Mouse (Mus musculus) intestine, embryonic 16.5 days (tissue): ENCODE data around the gene Bmi1. TPM values are rescaled to one million over a fixed set of nuclear protein-coding genes. Genes with fewer than 3 reads are reported as not detected.

Experiments
- ATAC-seq: fragments of 200-750 bp; cut with Nextera tagmentation; 2 replicates; pipeline ENCODE4 v1.8.0; 2017; ENCODE audit warnings: moderate TSS enrichment, moderate library complexity
- H3K27ac ChIP-seq: fragments of 300-500 bp; sonication (generic); 2 replicates; pipeline ENCODE4 v1.5.1; 2014; ENCODE audit warnings: mild to moderate bottlenecking, low read length
- H3K27me3 ChIP-seq: fragments of 300-500 bp; sonication (generic); replicated peaks from 2 replicates; pipeline ENCODE4 v1.6.1; 2014; ENCODE audit warnings: low read length, control low read depth, mixed read lengths; ENCODE audit not compliant: control insufficient read depth, insufficient read depth
- H3K36me3 ChIP-seq: fragments of 300-500 bp; sonication (generic); 2 replicates; pipeline ENCODE4 v1.6.1; 2014; ENCODE audit warnings: low read length, control low read depth; ENCODE audit not compliant: control insufficient read depth, insufficient read depth
- H3K4me1 ChIP-seq: fragments of 300-500 bp; sonication (generic); 2 replicates; pipeline ENCODE4 v1.6.1; 2014; ENCODE audit warnings: low read length, control low read depth, mixed read lengths; ENCODE audit not compliant: control insufficient read depth, insufficient read depth
- H3K4me2 ChIP-seq: fragments of 300-500 bp; sonication (generic); 2 replicates; pipeline ENCODE4 v1.6.1; 2014; ENCODE audit warnings: low read depth, low read length, control low read depth
- H3K4me3 ChIP-seq: fragments of 300-500 bp; sonication (generic); 2 replicates; pipeline ENCODE4 v1.5.1; 2014; ENCODE audit warnings: mild to moderate bottlenecking, low read length
- H3K9ac ChIP-seq: fragments of 300-500 bp; sonication (generic); 2 replicates; pipeline ENCODE4 v1.6.1; 2014; ENCODE audit warnings: low read depth, low read length
- H3K9me3 ChIP-seq: fragments of 300-500 bp; sonication (generic); 2 replicates; pipeline ENCODE4 v1.6.1; 2016; ENCODE audit warnings: low read length, control low read depth; ENCODE audit not compliant: control insufficient read depth
- WGBS: fragments of 180-500 bp; shearing (Covaris S2); extraction: QIAGEN DNeasy Blood & Tissue Kit; methylation state at CpG from one replicate; pipeline ENCODE4 v1.1.7; 2014; 5-methylcytosine and 5-hydroxymethylcytosine counted together
- polyA plus RNA-seq: library from polyadenylated mRNA; unstranded; fragments of >200 nt; fragmentation: Nextera tagmentation; extraction: Ambion mirVana; gene quantifications from 2 replicates; pipeline ENCODE4 v1.2.1, GENCODE M21; 2015

The Bmi1 gene
- polyA plus RNA-seq, 1 experiment from 2014 or later: 12.0 TPM

DNA sequence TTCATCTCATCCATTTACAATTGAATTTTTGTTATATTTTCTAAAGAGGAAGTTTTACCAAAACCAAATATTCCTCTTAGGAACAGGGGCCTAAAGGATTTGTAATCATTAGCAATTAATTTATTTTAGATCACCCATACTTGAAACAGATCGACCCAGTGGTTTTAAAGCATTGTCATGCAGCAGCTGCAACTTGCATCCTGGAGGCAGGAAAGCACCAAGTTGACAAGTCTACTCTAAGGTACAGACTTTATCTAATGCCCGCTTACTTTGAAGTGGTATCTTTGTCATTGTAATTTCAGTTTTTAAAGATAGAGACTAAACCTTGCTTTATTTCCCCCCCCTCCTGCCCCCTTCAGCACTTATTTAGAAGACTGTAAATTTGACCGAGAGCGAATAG lies 3.1 kb upstream of the Bmi1 start:
- Histone ChIP-seq H3K9ac (no peak overlapping the region), H3K27ac (no peak overlapping the region), H3K4me1 (peaks cover 7% of the 10 kb centered on the region), H3K4me3 (no peak overlapping the region), H3K27me3 (no peaks in the 10 kb centered on the region), H3K4me2 (0 out of 2 replicates have a peak overlapping the region, but pooled peaks have one; percentile 12), H3K36me3 (no peaks in the 10 kb centered on the region), H3K9me3 (no peaks in the 10 kb centered on the region)
- no peak for ATAC-seq
- WGBS: 67% methylated on average over 4 of the region's 4 CpGs

DNA sequence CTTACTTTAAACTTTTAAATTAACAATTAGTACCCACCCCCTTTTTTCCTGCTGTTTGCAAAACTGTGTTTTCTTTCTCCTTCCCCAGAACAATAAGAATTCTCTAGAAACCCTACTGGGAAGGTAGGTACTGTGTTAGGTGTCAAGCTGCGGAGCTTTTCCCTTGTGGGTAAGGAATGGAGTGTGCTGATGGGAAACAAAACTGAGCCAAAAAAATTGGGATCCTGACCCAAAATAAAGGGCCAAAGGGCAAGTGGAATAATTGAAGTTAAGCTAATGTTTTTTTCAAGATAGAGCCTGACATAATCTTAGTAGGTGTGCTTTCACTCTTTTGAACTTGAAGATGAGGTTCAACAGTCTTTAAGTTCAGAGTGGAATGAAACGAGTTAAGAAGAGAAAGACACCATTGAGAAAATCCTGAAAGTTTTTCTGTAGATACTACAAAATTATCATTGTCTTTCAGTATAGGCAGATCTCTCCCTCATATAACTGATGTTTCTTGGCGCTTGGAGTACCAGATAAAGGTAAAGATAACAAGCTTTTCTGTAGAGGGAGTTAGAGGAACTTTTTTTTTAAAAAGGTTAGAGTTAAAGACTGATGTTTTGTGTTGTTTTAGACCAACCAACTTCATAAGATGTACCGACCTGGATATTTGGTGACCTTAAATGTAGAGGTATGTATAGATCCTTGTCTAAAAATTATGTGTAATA lies 2.5 kb upstream of the Bmi1 start:
- 80% methylated on average over 4 of the region's 4 CpGs for WGBS
- H3K27me3 ChIP-seq: peaks cover 3% of the 10 kb centered on the region; the same call in 1 of the 2 replicates
- H3K9me3 ChIP-seq: no peaks in the 10 kb centered on the region
- no peaks in the 10 kb centered on the region for H3K36me3 ChIP-seq
- no peak overlapping the region for H3K27ac ChIP-seq
- H3K4me3 ChIP-seq: no peak overlapping the region
- ATAC-seq: no peak
- H3K4me1 ChIP-seq: peaks cover 7% of the 10 kb centered on the region
- no peak overlapping the region for H3K4me2 ChIP-seq
- no peak overlapping the region for H3K9ac ChIP-seq

DNA sequence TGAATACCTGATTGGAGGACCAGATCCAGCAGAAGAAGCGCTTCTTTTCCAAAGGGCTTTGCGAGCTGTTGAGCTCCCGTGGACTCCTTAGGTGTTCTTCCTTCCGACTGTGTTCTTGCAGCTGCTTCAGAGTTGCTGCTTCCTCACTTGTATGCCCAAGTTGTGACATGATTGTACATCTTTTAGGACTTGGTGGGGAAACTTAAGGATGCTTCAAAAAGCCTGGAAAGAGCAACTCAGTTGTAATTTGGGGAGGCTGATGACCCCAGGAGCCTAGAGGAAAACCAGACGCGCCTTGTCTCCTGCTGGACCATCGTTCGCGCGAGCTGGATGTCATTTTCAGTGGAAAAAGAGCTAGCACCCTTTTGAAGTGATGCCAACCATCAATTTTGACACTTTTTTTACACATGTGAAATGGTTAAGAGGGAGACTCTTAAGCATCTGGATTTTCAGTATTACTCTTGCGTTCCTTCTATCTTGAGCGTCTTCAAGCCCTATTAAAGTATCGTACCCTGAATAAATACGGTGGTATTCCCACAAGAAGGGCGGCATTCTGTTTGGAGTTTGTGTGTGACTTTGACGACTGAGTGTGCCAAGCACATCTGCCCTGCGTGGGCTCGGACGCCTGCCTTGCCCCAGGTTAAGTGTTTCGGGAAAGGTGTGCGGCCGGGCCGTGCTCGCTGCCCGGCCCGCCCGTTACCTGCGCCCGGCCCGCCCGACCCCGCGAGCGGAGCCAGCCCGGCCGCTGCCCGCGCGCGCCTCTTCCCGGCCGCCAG lies 949 bp upstream of the Bmi1 start:
- peaks cover 3% of the 10 kb centered on the region for H3K27me3 ChIP-seq
- H3K4me1 ChIP-seq: peaks cover 14% of the 10 kb centered on the region
- H3K9ac ChIP-seq: peak overlapping the region; percentile 89
- peak overlapping the region; percentile 83 for H3K27ac ChIP-seq
- no peaks in the 10 kb centered on the region for H3K36me3 ChIP-seq
- H3K9me3 ChIP-seq: no peaks in the 10 kb centered on the region
- 18% methylated on average over 35 of the region's 42 CpGs for WGBS
- no peak for ATAC-seq
- H3K4me2 ChIP-seq: peak overlapping the region; percentile 85
- peak overlapping the region; percentile 91 for H3K4me3 ChIP-seq

DNA sequence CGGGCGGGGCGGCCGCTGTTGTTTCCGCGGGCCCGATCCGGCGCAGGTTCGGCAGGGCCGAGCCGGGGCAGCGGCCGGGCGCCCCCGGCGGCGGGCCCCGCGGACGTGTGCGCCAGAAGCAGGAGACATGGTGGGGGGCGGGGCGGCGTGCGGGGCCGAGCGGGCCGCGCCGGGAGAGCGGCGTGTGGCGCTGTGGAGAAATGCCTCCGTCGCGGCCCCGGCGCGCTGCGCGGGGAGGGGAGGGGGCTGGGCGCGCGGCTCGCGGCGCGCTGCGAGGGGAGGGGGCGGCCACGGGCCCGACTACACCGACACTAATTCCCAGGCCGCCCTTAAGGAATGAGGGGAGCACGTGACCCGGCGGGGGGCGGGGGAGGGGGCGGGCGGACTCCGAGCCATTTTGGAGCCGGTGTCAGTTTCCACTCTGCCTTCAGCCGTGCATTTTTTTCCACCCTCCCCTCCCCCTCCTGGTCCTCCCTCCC lies 322 bp upstream of the Bmi1 start:
- H3K4me3 ChIP-seq: peak overlapping the region; percentile 91
- peak overlapping the region; percentile 90 for H3K27ac ChIP-seq
- peak overlapping the region; percentile 85 for H3K4me2 ChIP-seq
- WGBS: 0% methylated on average over 23 of the region's 64 CpGs
- ATAC-seq: peak; percentile 84
- H3K9ac ChIP-seq: peak overlapping the region; percentile 89
- peaks cover 14% of the 10 kb centered on the region for H3K4me1 ChIP-seq
- H3K27me3 ChIP-seq: peaks cover 3% of the 10 kb centered on the region
- H3K36me3 ChIP-seq: no peaks in the 10 kb centered on the region
- no peaks in the 10 kb centered on the region for H3K9me3 ChIP-seq

DNA sequence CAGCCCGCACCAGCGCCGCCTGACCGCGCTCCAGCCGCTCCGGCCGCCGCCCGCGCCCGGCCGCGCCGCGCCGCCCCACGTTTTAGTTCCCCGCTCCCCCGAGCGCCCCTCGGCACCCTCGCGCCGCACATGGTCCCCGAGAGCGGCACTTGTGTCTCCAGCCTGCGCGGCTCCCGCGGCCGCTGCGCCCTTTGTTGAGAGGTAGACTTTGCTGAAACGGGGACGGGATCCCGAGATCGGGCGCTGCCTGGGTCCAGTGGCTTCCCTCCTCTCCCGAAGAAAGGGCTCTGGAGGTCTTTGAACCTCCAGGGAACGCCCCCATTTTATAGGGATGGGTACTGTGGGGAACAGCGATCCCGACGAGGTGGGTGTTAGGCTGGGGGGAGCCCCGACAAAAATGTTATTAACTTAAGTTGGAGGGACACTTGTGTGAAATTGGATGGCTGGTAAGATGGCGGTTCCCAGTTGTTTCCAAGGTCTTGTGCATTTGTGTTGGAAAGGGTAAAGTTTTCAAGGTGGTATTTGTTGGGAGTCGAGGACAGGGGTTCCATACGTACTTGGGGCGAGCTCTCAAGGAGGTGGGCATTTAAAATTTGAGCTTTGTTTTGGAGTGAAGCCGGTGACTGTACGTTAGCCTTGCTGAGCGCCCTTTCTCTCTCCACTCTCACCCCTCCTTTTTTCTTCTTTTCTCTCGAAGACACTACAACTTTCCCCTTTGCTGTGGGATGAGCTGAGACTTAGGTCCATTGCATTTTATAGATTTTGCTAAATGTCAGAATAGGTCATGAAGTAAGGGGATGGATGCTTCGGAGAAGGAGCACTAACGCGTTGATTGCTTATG lies 1.0 kb downstream of the Bmi1 start:
- no peaks in the 10 kb centered on the region for H3K9me3 ChIP-seq
- ATAC-seq: peak; percentile 17
- H3K4me3 ChIP-seq: peak overlapping the region; percentile 91
- peaks cover 3% of the 10 kb centered on the region for H3K27me3 ChIP-seq
- H3K9ac ChIP-seq: peak overlapping the region; percentile 89
- no peaks in the 10 kb centered on the region for H3K36me3 ChIP-seq
- H3K4me2 ChIP-seq: peak overlapping the region; percentile 85
- H3K27ac ChIP-seq: no peak overlapping the region
- H3K4me1 ChIP-seq: peaks cover 14% of the 10 kb centered on the region
- WGBS: under 1% methylated on average over 55 of the region's 55 CpGs

DNA sequence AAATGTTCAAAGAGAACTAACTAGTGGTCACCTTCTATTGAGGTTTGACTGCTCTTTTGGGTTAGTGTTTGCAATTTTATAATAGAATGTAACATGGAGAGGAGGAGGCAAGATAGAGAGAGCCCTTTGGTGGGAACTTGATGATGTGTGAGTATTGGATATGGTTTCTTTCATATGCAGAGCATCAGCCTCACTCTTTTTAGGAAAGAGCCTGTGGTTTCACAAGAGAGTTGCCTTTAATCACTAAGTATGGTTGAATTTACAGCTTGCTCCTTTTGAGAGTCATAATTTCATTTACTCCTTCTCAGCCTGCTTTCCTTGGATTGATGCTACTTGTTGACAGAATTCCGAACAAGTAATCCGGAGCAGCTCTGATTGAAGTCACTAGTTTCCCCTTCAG lies 2.9 kb downstream of the Bmi1 start:
- H3K4me1 ChIP-seq: peaks cover 14% of the 10 kb centered on the region
- no peak overlapping the region for H3K4me2 ChIP-seq
- H3K27me3 ChIP-seq: peaks cover 3% of the 10 kb centered on the region
- H3K4me3 ChIP-seq: no peak overlapping the region
- no peak overlapping the region for H3K27ac ChIP-seq
- no peak for ATAC-seq
- no peak overlapping the region for H3K9ac ChIP-seq
- 84% methylated on average over 2 of the region's 2 CpGs for WGBS
- no peaks in the 10 kb centered on the region for H3K9me3 ChIP-seq
- H3K36me3 ChIP-seq: peaks cover 2% of the 10 kb centered on the region; the same call in 1 of the 2 replicates

DNA sequence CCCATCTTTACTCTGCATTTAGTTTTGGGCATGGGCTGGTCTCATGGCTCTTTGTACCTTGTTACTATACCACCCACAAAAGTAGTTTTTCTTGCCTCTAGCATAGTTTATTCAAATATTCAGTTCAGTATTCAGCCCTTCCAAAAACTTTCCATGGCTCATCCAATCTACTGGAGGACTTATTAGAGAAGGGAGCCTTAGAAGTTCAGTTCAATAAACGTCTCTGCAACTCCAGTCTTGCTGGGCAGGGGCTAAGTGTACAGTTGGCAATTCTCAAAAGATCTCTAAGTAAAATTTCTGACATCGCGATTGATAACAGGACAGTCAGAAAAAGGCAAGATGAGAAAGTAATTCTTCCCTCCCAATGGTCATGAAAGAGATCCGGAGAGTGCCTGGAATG lies 3.7 kb downstream of the Bmi1 start:
- 9% methylated on average over 4 of the region's 4 CpGs for WGBS
- no peak for ATAC-seq
- no peak overlapping the region for H3K9ac ChIP-seq

DNA sequence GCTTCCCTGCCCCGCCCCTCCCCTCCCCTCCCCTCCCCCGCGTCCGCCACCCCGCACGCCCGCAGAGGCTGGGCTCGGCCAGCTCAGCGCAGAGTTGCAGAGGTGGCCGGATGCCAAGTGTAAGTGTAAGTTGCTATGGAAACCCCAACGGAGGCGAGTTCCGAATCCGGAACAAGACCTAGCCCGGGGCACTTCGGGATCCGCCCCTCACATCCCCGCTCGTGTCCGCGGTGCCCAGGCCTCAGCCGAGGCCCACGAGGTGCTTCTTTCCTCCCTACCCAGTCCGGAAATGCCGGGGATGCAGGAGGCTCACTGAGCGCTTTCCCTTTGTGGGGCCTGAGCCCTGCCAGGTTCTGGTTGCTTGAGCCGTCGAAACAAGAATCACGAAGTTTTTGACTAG lies 4.1 kb downstream of the Bmi1 start:
- Histone ChIP-seq H3K4me1 (peaks cover 9% of the 10 kb centered on the region), H3K9me3 (no peaks in the 10 kb centered on the region), H3K27ac (no peak overlapping the region), H3K9ac (no peak overlapping the region), H3K4me3 (peak overlapping the region; percentile 39), H3K27me3 (peaks cover 3% of the 10 kb centered on the region), H3K36me3 (peaks cover 2% of the 10 kb centered on the region; the same call in 1 of the 2 replicates), H3K4me2 (peak overlapping the region; percentile 62)
- 15% methylated on average over 28 of the region's 29 CpGs for WGBS
- no peak for ATAC-seq

More for the DNA sequence above, 3.7 kb downstream of the Bmi1 start:
- H3K4me2 ChIP-seq: peak overlapping the region; percentile 62
- H3K4me3 ChIP-seq: peak overlapping the region; percentile 39
- peaks cover 2% of the 10 kb centered on the region; the same call in 1 of the 2 replicates for H3K36me3 ChIP-seq
- H3K9me3 ChIP-seq: no peaks in the 10 kb centered on the region
- H3K4me1 ChIP-seq: peaks cover 13% of the 10 kb centered on the region
- peaks cover 3% of the 10 kb centered on the region for H3K27me3 ChIP-seq
- no peak overlapping the region for H3K27ac ChIP-seq

DNA sequence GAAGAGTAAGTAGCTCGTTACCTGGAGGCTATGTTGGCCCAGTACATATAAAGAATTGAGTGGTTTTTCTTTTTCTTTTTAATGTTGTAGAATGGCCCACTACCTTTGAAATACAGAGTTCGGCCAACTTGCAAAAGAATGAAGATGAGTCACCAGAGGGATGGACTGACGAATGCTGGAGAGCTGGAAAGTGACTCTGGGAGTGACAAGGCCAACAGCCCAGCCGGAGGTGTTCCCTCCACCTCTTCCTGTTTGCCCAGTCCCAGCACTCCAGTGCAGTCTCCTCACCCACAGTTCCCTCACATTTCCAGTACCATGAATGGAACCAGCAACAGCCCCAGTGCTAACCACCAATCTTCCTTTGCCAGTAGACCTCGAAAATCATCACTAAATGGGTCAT lies 7.2 kb downstream of the Bmi1 start:
- ATAC-seq: no peak

More for the DNA sequence above, 7.2 kb downstream of the Bmi1 start:
- Histone ChIP-seq H3K9me3 (no peaks in the 10 kb centered on the region), H3K4me2 (no peak overlapping the region), H3K9ac (no peak overlapping the region), H3K27me3 (peaks cover 19% of the 10 kb centered on the region), H3K4me3 (no peak overlapping the region), H3K4me1 (peaks cover 10% of the 10 kb centered on the region), H3K27ac (no peak overlapping the region), H3K36me3 (peaks cover 2% of the 10 kb centered on the region; the same call in 1 of the 2 replicates)
- 79% methylated on average over 5 of the region's 5 CpGs for WGBS
